Mouse (Mus musculus) hindbrain, embryonic 14.5 days (tissue): ENCODE data around the gene Vezf1. TPM values are rescaled to one million over a fixed set of nuclear protein-coding genes. Genes with fewer than 3 reads are reported as not detected.

Experiments used
- ATAC-seq: fragments of 200-750 bp; cut with Nextera tagmentation; 2 replicates; pipeline ENCODE4 v1.8.0; 2017; ENCODE audit warnings: moderate number of reproducible peaks, mild to moderate bottlenecking, moderate TSS enrichment, moderate library complexity; ENCODE audit not compliant: low FRiP score
- DNase-seq: peaks from one replicate; pipeline ENCODE4 v3.0.0-alpha.2; 2015; ENCODE audit warnings: low spot score
- H3K27ac ChIP-seq: fragments of 300-500 bp; sonication (generic); 2 replicates; pipeline ENCODE4 v1.5.1; 2014; ENCODE audit warnings: mild to moderate bottlenecking, moderate library complexity
- H3K27me3 ChIP-seq: fragments of 300-500 bp; sonication (generic); 2 replicates; pipeline ENCODE4 v1.6.1; 2014; ENCODE audit warnings: mild to moderate bottlenecking, low read length, mixed read lengths; ENCODE audit not compliant: control insufficient read depth, insufficient read depth
- H3K36me3 ChIP-seq: fragments of 300-500 bp; sonication (generic); replicated peaks from 2 replicates; pipeline ENCODE4 v1.6.1; 2014; ENCODE audit not compliant: control insufficient read depth, insufficient read depth
- H3K4me1 ChIP-seq: fragments of 300-500 bp; sonication (generic); replicated peaks from 2 replicates; pipeline ENCODE4 v1.6.1; 2014; ENCODE audit warnings: antibody characterized with exemption, low read length, mixed read lengths; ENCODE audit not compliant: control insufficient read depth, insufficient read depth
- H3K4me2 ChIP-seq: fragments of 300-500 bp; sonication (generic); replicated peaks from 2 replicates; pipeline ENCODE4 v1.6.1; 2014; ENCODE audit warnings: mild to moderate bottlenecking, moderate library complexity
- H3K4me3 ChIP-seq: fragments of 300-500 bp; sonication (generic); replicated peaks from 2 replicates; pipeline ENCODE4 v1.5.1; 2014; ENCODE audit warnings: mild to moderate bottlenecking, low read length
- H3K9ac ChIP-seq: fragments of 300-500 bp; sonication (generic); 2 replicates; pipeline ENCODE4 v1.6.1; 2014
- H3K9me3 ChIP-seq: fragments of 300-500 bp; sonication (generic); 2 replicates; pipeline ENCODE4 v1.6.1; 2016; ENCODE audit warnings: low read length; ENCODE audit not compliant: control insufficient read depth
- WGBS: fragments of 180-500 bp; shearing (Covaris S2); extraction: QIAGEN DNeasy Blood & Tissue Kit; methylation state at CpG from one replicate; pipeline ENCODE4 v1.1.7; 2014; 5-methylcytosine and 5-hydroxymethylcytosine counted together
- polyA plus RNA-seq: library from polyadenylated mRNA; unstranded; fragments of >200 nt; fragmentation: Nextera tagmentation; extraction: Ambion mirVana; gene quantifications from 2 replicates; pipeline ENCODE4 v1.2.1, GENCODE M21; 2014

Vezf1 gene
- polyA plus RNA-seq, 1 experiment from 2014 or later = 48.3 TPM

GRCm38 (mm10) chr11:88125483-88125882 is 57.4 kb downstream of the Vezf1 start:
- Histone ChIP-seq H3K4me2 (no peak overlapping the region), H3K27me3 (no peaks in the 10 kb centered on the region), H3K4me3 (no peak overlapping the region), H3K9ac (no peak overlapping the region), H3K9me3 (no peaks in the 10 kb centered on the region), H3K36me3 (no peaks in the 10 kb centered on the region), H3K4me1 (peaks cover 18% of the 10 kb centered on the region), H3K27ac (peak overlapping the region; percentile 73)
- no peak for ATAC-seq
- WGBS = 74% methylated on average over 7 of the region's 7 CpGs
- no peak for DNase-seq

- peaks cover 18% of the 10 kb centered on the region for H3K4me1 ChIP-seq
- peak overlapping the region; percentile 73 for H3K27ac ChIP-seq
- ATAC-seq (peak; percentile 76), DNase-seq (peak; percentile 61)
- no peak overlapping the region for H3K4me3 ChIP-seq
- no peak overlapping the region for H3K9ac ChIP-seq
- WGBS = 19% methylated on average over 5 of the region's 5 CpGs
- H3K4me2 ChIP-seq = no peak overlapping the region
- H3K27me3 ChIP-seq = no peaks in the 10 kb centered on the region
- H3K36me3 ChIP-seq = no peaks in the 10 kb centered on the region
- no peaks in the 10 kb centered on the region for H3K9me3 ChIP-seq
These were observed 58.3 kb downstream of the Vezf1 start for GRCm38 (mm10) chr11:88126306-88126793.

GRCm38 (mm10) chr11:88128461-88128860 is 60.4 kb downstream of the Vezf1 start:
- Histone ChIP-seq H3K4me2 (no peak overlapping the region), H3K27ac (no peak overlapping the region), H3K4me1 (peaks cover 7% of the 10 kb centered on the region), H3K27me3 (no peaks in the 10 kb centered on the region), H3K36me3 (peaks cover 3% of the 10 kb centered on the region; the same call in 1 of the 2 replicates), H3K9me3 (no peaks in the 10 kb centered on the region), H3K4me3 (no peak overlapping the region), H3K9ac (no peak overlapping the region)
- 90% methylated on average over 9 of the region's 9 CpGs for WGBS
- no peak for DNase-seq
- no peak for ATAC-seq

- Histone ChIP-seq H3K9me3 (no peaks in the 10 kb centered on the region), H3K9ac (no peak overlapping the region), H3K4me3 (no peak overlapping the region), H3K27me3 (no peaks in the 10 kb centered on the region), H3K27ac (no peak overlapping the region), H3K4me2 (no peak overlapping the region), H3K36me3 (peaks cover 8% of the 10 kb centered on the region; the same call in 1 of the 2 replicates), H3K4me1 (peaks cover under 1% of the 10 kb centered on the region)
- no peak for ATAC-seq
- WGBS = 55% methylated on average over 3 of the region's 3 CpGs
- no peak for DNase-seq
These were observed 61.2 kb downstream of the Vezf1 start for GRCm38 (mm10) chr11:88129281-88129680.

- WGBS = 94% methylated on average over 10 of the region's 10 CpGs
- H3K27me3 ChIP-seq = no peaks in the 10 kb centered on the region
- ATAC-seq (no peak), DNase-seq (no peak)
- H3K4me2 ChIP-seq = no peak overlapping the region
- peaks cover 8% of the 10 kb centered on the region; the same call in 1 of the 2 replicates for H3K36me3 ChIP-seq
- H3K27ac ChIP-seq = no peak overlapping the region
- no peaks in the 10 kb centered on the region for H3K9me3 ChIP-seq
- no peaks in the 10 kb centered on the region; the same call in none of the 2 replicates for H3K4me1 ChIP-seq
- no peak overlapping the region for H3K4me3 ChIP-seq
- H3K9ac ChIP-seq = no peak overlapping the region
These were observed 61.9 kb downstream of the Vezf1 start for GRCm38 (mm10) chr11:88129935-88130334.

GRCm38 (mm10) chr11:88131847-88132246 is 63.8 kb downstream of the Vezf1 start:
- Histone ChIP-seq H3K27me3 (no peaks in the 10 kb centered on the region), H3K36me3 (peaks cover 8% of the 10 kb centered on the region; the same call in 1 of the 2 replicates), H3K4me2 (no peak overlapping the region), H3K9ac (no peak overlapping the region), H3K9me3 (no peaks in the 10 kb centered on the region), H3K27ac (no peak overlapping the region), H3K4me1 (no peaks in the 10 kb centered on the region; the same call in 1 of the 2 replicates), H3K4me3 (no peak overlapping the region)
- WGBS = 73% methylated on average over 8 of the region's 8 CpGs
- DNase-seq = no peak
- no peak for ATAC-seq

Other genes starting within 250 kb of the Vezf1 start
- 1.3 and 2.2 TPM in 2 replicates for gene Lpo, start 240.0 kb upstream of the Vezf1 start, polyA plus RNA-seq
- 7.8 and 10.9 TPM in 2 replicates for gene Mks1, start 215.1 kb upstream of the Vezf1 start, polyA plus RNA-seq
- gene Epx, start 192.7 kb upstream of the Vezf1 start, polyA plus RNA-seq = 0.27 TPM in 1 of 2 replicates, not detected in the other
- not detected in 2 replicates for gene Olfr462, start 176.0 kb upstream of the Vezf1 start, polyA plus RNA-seq
- gene Olfr463, start 170.9 kb upstream of the Vezf1 start, polyA plus RNA-seq = not detected in 2 replicates
- 0.26 TPM in 1 of 2 replicates, not detected in the other for gene Olfr464, start 147.3 kb upstream of the Vezf1 start, polyA plus RNA-seq
- gene Dynll2, start 80.7 kb upstream of the Vezf1 start, polyA plus RNA-seq = 30.1 and 32.8 TPM in 2 replicates
- 252 and 290 TPM in 2 replicates for gene Srsf1, start 20.9 kb upstream of the Vezf1 start, polyA plus RNA-seq
- 32.4 and 37.8 TPM in 2 replicates for gene Cuedc1, start 29.8 kb downstream of the Vezf1 start, polyA plus RNA-seq
- gene Mrps23, start 136.1 kb downstream of the Vezf1 start, polyA plus RNA-seq = 67.8 and 68.7 TPM in 2 replicates
- 0.37 TPM in 1 of 2 replicates, not detected in the other for gene Ccdc182, start 225.8 kb downstream of the Vezf1 start, polyA plus RNA-seq